Mouse (Mus musculus): ENCODE data around the gene Phtf2. TPM values are rescaled to one million over a fixed set of nuclear protein-coding genes. Genes with fewer than 3 reads are reported as not detected.
"Not testable (repeated sequence)": the region's sequence is repeated elsewhere in the genome, so short reads cannot be mapped to it uniquely, and the experiment has no call there.

The Phtf2 gene
- polyA plus RNA-seq, 1 experiment: 16.3 TPM

DNA sequence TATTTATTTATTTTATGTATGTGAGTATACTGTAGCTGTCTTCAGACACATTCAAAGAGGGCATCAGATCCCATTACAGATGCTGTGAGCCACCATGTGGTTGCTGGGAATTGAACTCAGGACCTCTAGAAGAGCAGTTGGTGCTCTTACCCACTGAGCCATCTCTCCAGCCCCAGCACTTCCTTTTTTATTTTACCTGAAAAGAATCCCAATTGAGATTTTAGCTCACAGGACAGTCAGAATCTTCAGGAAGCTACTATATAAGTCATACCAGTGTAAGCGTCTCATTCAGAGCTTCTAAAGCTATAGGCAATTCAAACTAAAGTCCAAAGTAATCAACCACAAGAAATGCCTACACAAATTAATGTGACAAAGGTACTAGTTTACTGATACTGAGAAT lies 47.5 kb downstream of the Phtf2 start:
- Histone ChIP-seq H3K4me1 (ENCODE audit: control insufficient read depth, insufficient read depth, insufficient read length, low read length) (no peaks in the 10 kb centered on the region), H3K27ac (replicated peaks; ENCODE audit: low read depth, low read length) (no peak overlapping the region), H3K4me3 (ENCODE audit: insufficient read depth, low read depth, low read length) (no peak overlapping the region)

DNA sequence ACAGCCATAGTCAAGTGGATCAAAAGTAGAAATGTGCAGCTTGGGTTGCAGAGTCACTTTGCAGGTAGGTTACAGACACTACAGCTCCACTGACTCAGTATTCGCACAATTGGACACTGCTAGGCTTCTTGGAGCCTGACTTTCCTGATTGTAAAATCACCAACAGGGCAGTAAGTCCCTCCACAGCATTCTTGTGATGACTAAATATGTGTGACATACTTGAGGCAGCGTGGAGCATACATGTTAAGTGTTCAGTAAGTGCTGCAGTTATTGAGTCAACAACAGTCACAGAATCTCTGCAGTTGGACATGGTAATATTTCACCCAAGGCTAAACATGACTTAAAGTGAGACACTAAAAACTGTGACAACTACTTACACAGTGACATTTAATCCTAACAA lies 50.5 kb downstream of the Phtf2 start:
- no peaks in the 10 kb centered on the region for H3K4me1 ChIP-seq (ENCODE audit: control insufficient read depth, insufficient read depth, insufficient read length, low read length)
- H3K27ac ChIP-seq (replicated peaks; ENCODE audit: low read depth, low read length): no peak overlapping the region
- no peak overlapping the region for H3K4me3 ChIP-seq (ENCODE audit: insufficient read depth, low read depth, low read length)

DNA sequence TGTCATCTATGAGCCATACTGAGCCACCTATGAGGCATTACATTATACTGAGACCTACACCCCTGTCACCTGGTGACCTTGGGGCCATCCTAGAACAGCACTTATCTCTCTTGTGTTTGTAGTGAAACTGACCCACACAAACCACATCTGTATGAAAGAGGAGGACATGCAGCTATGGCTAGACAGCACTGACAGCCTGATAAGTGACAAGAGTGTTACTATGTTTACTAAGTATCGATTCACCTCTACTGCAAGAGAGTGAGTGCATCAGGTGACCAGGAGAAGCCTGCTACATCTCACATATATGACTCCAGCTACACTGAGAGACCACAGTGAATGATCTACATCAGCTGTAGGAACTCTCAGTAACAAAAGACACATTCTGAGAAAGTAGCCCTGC lies 51.2 kb downstream of the Phtf2 start:
- Histone ChIP-seq H3K4me1 (ENCODE audit: control insufficient read depth, insufficient read depth, insufficient read length, low read length) (no peaks in the 10 kb centered on the region), H3K4me3 (ENCODE audit: insufficient read depth, low read depth, low read length) (no peak overlapping the region), H3K27ac (replicated peaks; ENCODE audit: low read depth, low read length) (no peak overlapping the region)

DNA sequence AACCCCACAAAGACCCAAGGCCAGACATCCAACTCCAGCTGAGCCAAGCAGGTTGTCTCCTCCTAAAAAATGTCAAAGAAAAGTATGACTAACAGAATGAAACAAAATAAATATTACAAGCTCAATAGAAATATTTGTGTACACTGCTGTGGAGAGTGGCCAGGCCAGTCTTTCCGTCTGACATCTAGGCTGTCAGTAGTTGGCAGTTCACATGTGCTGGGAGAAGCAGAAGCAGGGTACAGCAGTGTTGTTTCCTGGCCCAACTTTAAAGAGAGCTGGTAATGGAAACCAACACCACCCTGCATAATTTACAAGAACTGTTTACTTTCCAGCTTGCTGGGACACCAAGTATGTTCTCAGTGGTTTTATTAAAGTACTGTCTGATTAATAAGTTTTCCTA lies 60.3 kb downstream of the Phtf2 start:
- Histone ChIP-seq H3K27ac (replicated peaks; ENCODE audit: low read depth, low read length) (no peak overlapping the region), H3K4me1 (ENCODE audit: control insufficient read depth, insufficient read depth, insufficient read length, low read length) (no peaks in the 10 kb centered on the region; the same call in 1 of the 2 replicates)

DNA sequence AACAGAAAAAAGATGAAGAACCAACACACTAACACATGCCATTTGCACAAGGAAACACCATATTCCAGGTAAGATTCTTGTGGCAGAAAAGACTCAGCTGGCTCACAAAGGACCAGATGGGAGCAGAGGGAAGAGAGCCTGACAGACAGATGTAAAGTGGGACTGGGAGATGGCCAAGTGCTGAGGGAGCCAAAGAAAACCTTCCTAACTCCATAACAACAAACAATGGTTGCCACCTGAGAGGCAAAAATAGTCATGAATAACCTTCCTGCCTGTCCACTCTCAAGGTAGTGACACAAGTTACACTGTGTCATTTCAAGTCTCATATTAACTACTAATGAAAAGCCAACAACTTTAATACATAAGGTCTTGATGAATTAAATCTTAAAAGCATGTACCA lies 60.8 kb downstream of the Phtf2 start:
- Histone ChIP-seq H3K27ac (replicated peaks; ENCODE audit: low read depth, low read length) (no peak overlapping the region), H3K4me3 (ENCODE audit: insufficient read depth, low read depth, low read length) (no peak overlapping the region), H3K4me1 (ENCODE audit: control insufficient read depth, insufficient read depth, insufficient read length, low read length) (no peaks in the 10 kb centered on the region; the same call in 1 of the 2 replicates)

More for the DNA sequence above, 60.3 kb downstream of the Phtf2 start:
- H3K4me3 ChIP-seq (ENCODE audit: insufficient read depth, low read depth, low read length): no peak overlapping the region

DNA sequence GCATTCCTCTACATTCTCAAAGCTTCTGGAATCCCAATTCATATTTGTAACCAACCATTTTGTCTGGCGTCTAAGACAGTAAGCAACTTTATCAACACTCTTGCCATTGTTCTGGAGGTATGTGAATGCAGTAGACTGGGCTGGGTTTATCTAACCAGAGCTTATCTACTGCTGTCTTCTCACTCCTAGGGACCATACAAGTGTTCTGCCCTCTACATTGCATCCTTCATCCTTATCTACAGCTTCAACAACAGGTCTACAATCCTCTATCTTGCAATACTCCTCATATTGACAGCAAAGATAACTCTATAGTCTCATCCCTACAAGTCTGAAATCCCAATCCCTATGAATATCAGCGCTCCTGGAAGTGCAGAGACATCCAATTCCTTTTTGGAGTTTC lies 66.8 kb downstream of the Phtf2 start:
- H3K4me1 ChIP-seq (ENCODE audit: control insufficient read depth, insufficient read depth, insufficient read length, low read length): no peaks in the 10 kb centered on the region
- no peak overlapping the region for H3K4me3 ChIP-seq (ENCODE audit: insufficient read depth, low read depth, low read length)
- no peak overlapping the region for H3K27ac ChIP-seq (replicated peaks; ENCODE audit: low read depth, low read length)

DNA sequence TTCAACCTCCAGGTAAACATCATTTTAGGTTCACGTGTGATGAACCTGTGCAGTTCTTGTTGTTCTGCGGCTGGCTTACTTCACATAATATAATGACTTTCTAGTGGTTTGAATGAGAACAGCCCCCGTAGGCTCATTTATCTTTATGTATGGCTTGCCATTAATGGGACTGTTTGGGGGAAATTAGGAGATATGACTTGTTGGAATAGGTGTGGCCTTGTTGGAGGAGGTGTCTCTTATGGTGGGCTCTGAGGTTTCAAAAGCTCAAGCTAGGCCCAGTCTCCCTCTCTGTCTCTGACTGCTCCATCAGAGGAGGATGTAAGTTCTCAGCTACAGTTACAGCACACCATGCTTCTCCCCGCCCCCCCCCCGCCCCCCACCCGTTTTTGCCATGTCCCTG lies 71.5 kb downstream of the Phtf2 start:
- no peak overlapping the region for H3K27ac ChIP-seq (replicated peaks; ENCODE audit: low read depth, low read length)
- H3K4me3 ChIP-seq (ENCODE audit: insufficient read depth, low read depth, low read length): no peak overlapping the region
- H3K4me1 ChIP-seq (ENCODE audit: control insufficient read depth, insufficient read depth, insufficient read length, low read length): no peaks in the 10 kb centered on the region

DNA sequence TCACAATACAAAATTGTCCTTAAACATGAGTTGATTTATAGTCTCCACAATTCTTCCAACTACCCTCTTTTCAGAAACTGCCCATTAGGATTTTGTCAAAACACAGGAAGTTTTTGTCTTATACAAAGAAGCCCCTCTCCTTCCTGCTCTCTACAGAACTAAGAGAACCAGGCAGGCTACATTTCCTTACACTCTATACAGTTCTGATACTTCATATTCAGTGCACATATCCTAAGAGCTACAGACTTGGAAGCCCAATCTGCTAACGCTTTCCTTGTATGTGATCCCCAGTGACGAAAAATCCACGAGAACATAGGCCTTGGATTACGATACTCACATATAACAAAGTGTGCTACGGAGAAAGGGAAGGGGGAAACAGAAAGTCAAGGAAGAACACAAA lies 86.0 kb downstream of the Phtf2 start:
- Histone ChIP-seq H3K27ac (replicated peaks; ENCODE audit: low read depth, low read length) (no peak overlapping the region), H3K4me1 (ENCODE audit: control insufficient read depth, insufficient read depth, insufficient read length, low read length) (no peaks in the 10 kb centered on the region), H3K4me3 (ENCODE audit: insufficient read depth, low read depth, low read length) (no peak overlapping the region)

DNA sequence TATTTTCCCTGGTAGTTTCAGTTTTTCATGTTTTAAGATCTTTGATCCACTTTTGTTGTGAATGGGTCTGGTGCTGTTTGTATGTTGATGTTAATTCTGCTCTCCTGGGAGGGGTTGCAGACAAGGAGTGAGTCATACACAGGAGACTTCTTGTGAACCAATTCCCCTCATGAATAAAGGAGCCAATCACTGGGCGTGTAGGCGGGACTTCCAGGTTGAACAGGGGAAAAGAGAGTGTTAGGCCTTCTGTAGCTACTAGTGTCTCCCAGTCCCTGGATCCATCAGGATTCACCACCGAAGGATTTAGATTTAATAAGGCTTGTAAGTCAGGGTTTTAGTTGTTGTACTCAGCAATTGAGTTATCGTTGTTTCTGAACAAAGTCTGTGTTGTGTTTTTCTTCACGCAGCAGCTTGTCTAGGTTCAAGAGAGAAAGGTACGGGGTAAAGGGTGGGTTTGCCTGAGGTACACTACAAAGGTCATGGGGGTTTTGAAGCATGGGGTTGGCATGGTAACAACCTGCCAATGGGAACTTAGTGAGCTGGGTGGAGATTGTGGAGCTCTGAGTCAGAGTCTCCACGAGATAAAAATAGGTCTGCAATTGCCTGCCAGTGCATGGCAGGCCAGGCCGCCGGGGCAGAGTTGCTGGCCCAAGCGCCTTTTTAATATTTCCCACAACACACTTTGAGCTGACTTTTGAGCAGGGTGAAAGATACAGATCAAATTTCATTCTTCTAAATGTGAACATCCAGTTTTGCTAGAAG lies 90.0 kb downstream of the Phtf2 start:
- peak overlapping the region; percentile 81 for H3K27ac ChIP-seq (replicated peaks; ENCODE audit: low read depth, low read length)
- H3K4me1 ChIP-seq (ENCODE audit: control insufficient read depth, insufficient read depth, insufficient read length, low read length): no peaks in the 10 kb centered on the region
- no peak overlapping the region for H3K4me3 ChIP-seq (ENCODE audit: insufficient read depth, low read depth, low read length)

DNA sequence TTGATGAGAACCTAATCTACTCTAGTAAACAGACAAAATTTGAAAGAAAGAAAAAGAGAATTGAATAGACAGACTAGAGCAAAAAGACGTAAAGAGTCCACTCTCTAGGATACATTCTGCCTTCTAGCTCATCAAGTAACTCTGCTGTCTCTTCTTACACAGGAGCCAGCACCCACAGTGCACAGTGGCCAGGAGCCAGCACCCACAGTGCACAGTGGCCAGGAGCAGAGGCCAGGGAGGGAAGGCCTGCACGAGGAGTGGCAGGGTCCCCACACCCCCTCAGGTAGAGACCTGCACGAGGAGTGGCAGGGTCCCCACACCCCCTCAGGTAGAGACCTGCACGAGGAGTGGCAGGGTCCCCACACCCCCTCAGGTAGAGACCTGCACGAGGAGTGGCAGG lies 95.5 kb downstream of the Phtf2 start:
- H3K4me1 ChIP-seq (ENCODE audit: control insufficient read depth, insufficient read depth, insufficient read length, low read length); H3K27ac ChIP-seq (replicated peaks; ENCODE audit: low read depth, low read length); H3K4me3 ChIP-seq (ENCODE audit: insufficient read depth, low read depth, low read length): not testable (repeated sequence)

DNA sequence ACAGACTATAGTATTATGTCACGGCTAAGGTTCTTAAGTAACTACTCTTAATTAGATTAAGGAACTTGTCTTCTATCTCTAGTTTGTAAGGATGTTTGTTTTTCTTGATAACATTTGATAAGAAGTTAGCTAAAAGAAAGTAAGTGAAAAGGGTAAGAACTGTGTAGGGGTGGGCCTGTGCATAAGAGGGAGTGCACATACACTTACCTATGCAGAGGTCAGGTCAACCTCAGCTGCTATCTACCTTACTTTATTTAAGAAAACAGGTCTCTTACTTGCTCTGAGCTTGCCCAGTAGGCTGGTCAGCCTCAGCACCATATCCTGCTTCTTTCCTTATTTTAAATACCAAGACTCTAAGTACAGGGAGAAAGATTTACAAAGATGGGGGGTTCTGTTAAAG lies 100.8 kb downstream of the Phtf2 start:
- Histone ChIP-seq H3K4me3 (ENCODE audit: insufficient read depth, low read depth, low read length) (no peak overlapping the region), H3K4me1 (ENCODE audit: control insufficient read depth, insufficient read depth, insufficient read length, low read length) (no peaks in the 10 kb centered on the region)

DNA sequence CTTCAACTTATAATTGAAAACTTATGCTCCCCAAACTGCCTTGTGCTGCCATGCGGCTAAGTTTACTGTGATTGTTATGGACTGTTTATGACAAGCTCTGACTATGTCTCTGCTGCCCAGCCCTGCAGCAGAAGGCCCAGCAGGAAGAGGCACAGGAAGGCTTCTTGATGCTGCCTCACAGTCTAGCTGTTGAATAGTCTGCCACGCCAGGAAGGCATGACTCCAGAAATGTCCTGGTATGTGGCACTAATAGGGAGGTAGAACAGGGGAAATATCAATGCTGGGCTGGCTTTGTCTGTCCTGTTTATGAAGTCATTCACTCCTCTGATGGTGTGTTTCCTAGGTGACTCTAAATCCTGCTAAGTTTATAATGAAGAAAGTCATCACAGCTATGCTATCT lies 102.7 kb downstream of the Phtf2 start:
- no peak overlapping the region for H3K27ac ChIP-seq (replicated peaks; ENCODE audit: low read depth, low read length)
- no peaks in the 10 kb centered on the region for H3K4me1 ChIP-seq (ENCODE audit: control insufficient read depth, insufficient read depth, insufficient read length, low read length)
- H3K4me3 ChIP-seq (ENCODE audit: insufficient read depth, low read depth, low read length): no peak overlapping the region

More for the DNA sequence above, 100.8 kb downstream of the Phtf2 start:
- no peak overlapping the region for H3K27ac ChIP-seq (replicated peaks; ENCODE audit: low read depth, low read length)

DNA sequence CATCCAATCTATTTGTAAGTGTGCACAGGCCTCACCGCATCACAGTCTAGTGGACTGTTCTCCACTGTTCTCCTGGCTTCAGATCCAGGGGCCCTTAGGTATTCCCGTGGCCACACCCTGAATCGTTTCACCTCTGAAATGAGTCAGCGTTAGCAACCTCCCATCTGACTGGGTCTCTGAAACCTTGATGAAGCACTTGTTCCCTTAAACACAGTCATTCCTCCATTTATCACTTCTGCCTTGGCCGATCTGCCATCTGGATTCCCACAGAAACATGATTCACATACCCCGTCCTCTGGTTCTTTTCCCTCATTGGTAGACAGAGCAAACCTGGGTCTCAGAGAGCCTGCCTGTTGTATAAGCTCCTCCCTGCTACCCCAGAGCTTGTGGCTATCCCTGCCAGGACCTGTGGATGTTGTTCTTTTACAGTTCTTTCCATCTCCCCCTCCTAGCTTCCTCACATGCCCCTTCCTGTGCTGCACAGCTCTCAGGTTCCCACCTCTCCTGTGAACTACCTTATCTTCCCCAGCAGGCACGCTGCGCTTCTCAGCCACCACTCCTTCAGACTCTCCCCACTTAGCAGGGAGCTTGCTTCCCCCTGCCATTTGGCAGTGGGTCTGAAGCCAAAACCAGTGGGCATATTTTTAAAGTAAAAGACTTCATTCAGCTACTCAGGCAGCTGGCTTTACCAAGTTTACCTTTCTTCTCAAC lies 103.5 kb downstream of the Phtf2 start:
- no peak overlapping the region for H3K4me3 ChIP-seq (ENCODE audit: insufficient read depth, low read depth, low read length)
- no peak overlapping the region for H3K27ac ChIP-seq (replicated peaks; ENCODE audit: low read depth, low read length)
- no peaks in the 10 kb centered on the region for H3K4me1 ChIP-seq (ENCODE audit: control insufficient read depth, insufficient read depth, insufficient read length, low read length)

DNA sequence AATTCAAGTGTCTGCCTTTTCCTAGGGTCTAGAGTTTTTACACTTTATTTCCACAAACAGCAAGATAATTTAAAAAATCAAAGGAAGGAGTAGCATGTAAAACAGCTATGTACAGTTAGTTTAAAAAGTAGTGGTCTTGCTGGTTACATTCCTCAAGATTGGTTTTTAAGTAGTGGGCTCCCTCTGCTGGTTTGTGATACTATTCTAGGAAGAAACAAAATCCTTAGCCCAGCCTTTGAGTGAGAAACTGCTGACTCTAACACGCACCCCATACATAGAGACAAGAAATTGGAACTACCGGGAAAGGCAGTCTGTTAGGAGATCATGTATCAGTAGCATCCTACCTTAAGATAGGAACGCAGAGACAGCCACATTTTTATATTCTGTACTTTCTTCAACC lies 108.6 kb downstream of the Phtf2 start:
- Histone ChIP-seq H3K4me3 (ENCODE audit: insufficient read depth, low read depth, low read length) (no peak overlapping the region), H3K4me1 (ENCODE audit: control insufficient read depth, insufficient read depth, insufficient read length, low read length) (no peaks in the 10 kb centered on the region), H3K27ac (replicated peaks; ENCODE audit: low read depth, low read length) (no peak overlapping the region)

DNA sequence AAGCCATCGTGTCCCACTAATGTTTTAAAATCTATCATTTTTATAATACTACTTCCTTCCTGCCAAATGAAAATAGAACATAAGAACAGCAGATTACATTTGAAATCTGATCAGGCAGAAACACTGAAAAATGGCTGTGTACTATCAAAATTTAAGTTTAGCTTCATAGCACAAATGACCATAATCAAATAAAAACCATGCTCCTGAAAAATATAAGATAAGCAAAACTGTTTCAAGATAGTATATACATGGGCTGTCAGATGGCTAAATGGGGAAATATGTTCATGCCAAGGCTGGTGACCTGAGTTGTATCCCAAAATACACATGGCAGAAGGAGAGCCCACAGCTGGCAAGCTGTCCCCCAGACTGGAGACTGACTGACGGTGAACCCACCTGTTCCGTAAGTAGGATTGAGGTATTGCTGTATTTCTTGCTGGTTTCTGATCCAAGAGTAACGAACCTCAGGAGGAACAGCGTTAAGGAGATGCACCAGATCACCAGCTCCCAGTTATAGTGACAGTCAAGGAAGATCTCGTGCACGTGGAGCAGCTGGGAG lies 116.5 kb downstream of the Phtf2 start:
- H3K4me1 ChIP-seq (ENCODE audit: control insufficient read depth, insufficient read depth, insufficient read length, low read length): no peaks in the 10 kb centered on the region
- H3K4me3 ChIP-seq (ENCODE audit: insufficient read depth, low read depth, low read length): no peak overlapping the region
- no peak overlapping the region for H3K27ac ChIP-seq (replicated peaks; ENCODE audit: low read depth, low read length)

DNA sequence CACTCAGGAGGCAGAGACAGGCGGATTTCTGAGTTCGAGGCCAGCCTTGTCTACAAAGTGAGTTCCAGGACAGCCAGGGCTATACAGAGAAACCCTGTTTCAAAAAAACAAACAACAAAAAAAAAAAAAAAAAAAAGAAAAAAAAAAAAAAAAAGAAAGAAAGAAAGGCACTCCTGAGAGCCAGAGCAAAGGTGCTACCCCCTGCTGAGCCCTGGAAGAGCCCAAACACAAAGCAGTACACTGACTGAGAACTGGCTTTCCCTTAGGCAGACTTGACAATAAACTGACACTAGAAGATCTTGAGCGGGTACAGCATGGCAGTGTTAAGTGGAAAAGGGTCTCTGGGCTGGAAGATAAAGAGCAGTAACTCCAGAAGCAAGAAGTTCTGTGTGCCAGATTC lies 119.5 kb downstream of the Phtf2 start:
- H3K4me1 ChIP-seq (ENCODE audit: control insufficient read depth, insufficient read depth, insufficient read length, low read length); H3K4me3 ChIP-seq (ENCODE audit: insufficient read depth, low read depth, low read length); H3K27ac ChIP-seq (replicated peaks; ENCODE audit: low read depth, low read length): not testable (repeated sequence)
